Mouse (Mus musculus) adipose tissue, adult 10 weeks (tissue): ENCODE data around the gene Limk2. TPM values are rescaled to one million over a fixed set of nuclear protein-coding genes. Genes with fewer than 3 reads are reported as not detected.

ENCODE experiments used
- polyA plus RNA-seq: library from polyadenylated mRNA; stranded (reverse); fragments of 350-450 nt; fragmentation: Illumina TruSeq; extraction: RNeasy Lipid Tissue Mini Kit (QIAGEN cat#74804); gene quantifications from one replicate; pipeline ENCODE4 v1.2.3, GENCODE M21; 2014; ENCODE audit warnings: low read depth, low replicate concordance

The Limk2 gene
- 53.4 TPM for polyA plus RNA-seq

DNA sequence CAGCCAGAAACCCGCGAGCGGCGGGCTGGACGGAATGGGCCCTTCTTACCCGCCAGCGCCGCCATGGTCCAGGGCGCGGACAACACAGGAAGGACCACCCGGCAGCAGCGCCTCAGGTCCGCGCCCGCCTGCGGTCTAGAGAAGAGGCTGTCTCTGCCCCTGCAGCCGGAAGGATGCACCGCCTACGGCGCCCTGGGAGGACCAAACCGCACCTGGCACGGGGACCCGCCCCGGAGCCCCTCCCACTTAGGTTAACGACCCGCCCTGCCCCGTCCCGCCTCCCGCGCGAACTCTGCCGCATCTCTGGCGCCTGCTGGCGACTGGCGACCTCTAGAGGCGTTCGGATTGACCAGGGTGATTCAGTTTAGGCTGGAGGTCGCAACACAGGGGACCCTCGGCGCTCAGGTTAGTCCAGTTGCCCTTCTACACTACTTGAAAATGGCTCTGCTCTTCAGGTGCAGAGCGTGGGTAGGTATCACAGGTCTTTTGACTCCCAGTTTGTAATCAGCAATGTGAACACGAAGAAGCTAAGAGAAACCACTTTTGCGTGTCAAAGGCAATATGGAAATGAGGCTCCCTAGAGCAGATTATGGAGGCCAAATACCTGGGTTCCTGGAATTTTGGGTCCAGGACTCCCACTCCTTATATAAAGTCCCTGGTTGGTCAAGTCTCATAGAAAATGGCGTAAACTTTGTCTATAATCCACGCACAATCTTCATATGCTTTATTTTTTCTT lies at the start of gene Limk2:
Limk2 (minus strand) TSS at position 193 of the 736 bp plus-strand sequence.

DNA sequence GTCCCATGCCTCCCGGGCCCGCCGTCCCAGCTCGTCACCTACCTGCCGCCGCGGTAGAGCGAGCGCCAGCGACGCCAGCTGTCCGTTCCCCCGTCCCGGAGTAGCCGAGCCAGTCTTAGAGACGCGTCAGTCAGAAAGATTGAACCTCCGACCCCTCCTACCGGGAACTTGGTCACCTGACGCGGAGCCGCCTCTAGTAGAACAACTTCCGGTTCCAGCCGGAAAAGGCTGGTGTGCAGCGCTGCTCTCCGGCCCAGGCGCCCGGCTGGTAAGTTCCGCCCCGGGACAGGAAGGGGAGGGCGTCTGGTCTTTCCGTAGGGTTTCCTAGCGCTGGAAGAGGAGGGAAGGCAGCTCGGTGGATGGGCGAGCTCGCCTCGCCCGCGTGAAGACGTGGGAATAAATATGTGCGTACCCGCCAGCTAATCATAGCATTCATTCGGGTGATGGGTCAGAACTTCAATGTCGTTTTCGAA lies 43.2 kb upstream of the Limk2 start, which contains the start of gene Rnf185:
Rnf185 (minus strand) TSS at position 197 of the 473 bp plus-strand sequence.

DNA sequence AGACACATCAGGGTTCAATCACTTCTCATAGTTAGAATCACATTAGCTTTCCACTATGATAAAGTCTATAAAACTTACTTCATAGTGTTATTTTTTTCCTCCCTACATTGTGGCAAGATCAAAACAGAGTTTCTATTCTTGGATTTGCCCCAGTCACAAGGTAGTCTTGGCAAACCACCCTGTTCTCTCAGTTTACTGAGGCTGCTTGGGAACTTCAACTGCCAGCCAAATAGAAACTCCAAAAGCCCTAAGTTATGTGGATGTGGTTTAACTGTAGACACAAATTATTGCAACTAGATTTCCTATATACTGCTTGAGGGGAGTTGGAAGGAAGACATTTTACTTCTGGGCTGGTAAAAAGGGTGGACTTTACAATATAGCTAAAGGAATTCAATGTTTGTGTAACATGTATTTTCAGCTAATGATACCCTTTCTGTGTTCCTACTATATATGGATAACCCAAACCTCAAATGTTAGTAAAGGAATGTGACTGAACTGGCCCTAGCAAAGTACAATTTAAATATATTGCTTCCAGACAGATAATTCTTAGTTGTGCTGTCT lies 79.0 kb downstream of the Limk2 start, which contains the start of gene Pik3ip1:
Pik3ip1 (plus strand) TSS at position 511 of the 561 bp plus-strand sequence.

Other genes with a start within 250 kb of the Limk2 start
- gene Sfi1, start 215.7 kb downstream of the Limk2 start, polyA plus RNA-seq = 27.2 TPM
- 33.9 TPM for gene Eif4enif1, start 206.8 kb downstream of the Limk2 start, polyA plus RNA-seq
- 67.9 TPM for gene Drg1, start 142.8 kb downstream of the Limk2 start, polyA plus RNA-seq
- 37.4 TPM for gene Patz1, start 120.3 kb downstream of the Limk2 start, polyA plus RNA-seq
- 22.2 TPM for gene Pik3ip1, start 78.8 kb downstream of the Limk2 start, polyA plus RNA-seq
- 30.8 TPM for gene Rnf185, start 43.2 kb upstream of the Limk2 start, polyA plus RNA-seq
- 1.1 TPM for gene Pla2g3, start 79.1 kb upstream of the Limk2 start, polyA plus RNA-seq
- gene Inpp5j, start 95.6 kb upstream of the Limk2 start, polyA plus RNA-seq = 2.9 TPM
- 56.9 TPM for gene Selenom, start 105.5 kb upstream of the Limk2 start, polyA plus RNA-seq
- gene Smtn, start 131.4 kb upstream of the Limk2 start, polyA plus RNA-seq = 38.2 TPM
- gene Morc2a, start 240.0 kb upstream of the Limk2 start, polyA plus RNA-seq = 20.3 TPM